Mouse (Mus musculus) midbrain, embryonic 12.5 days (tissue): Measurements from ENCODE around the gene Dnajb2. TPM values are rescaled to one million over a fixed set of nuclear protein-coding genes. Genes with fewer than 3 reads are reported as not detected.
"Not testable (repeated sequence)": the region's sequence is repeated elsewhere in the genome, so short reads cannot be mapped to it uniquely, and the experiment has no call there.

Experiments
- ATAC-seq: fragments of 200-750 bp; cut with Nextera tagmentation; 2 replicates; pipeline ENCODE4 v1.8.0; 2017; ENCODE audit warnings: low read depth, moderate TSS enrichment, moderate library complexity; ENCODE audit not compliant: low FRiP score
- H3K27ac ChIP-seq: fragments of 300-500 bp; sonication (generic); replicated peaks from 2 replicates; pipeline ENCODE4 v1.5.1; 2016; ENCODE audit warnings: mild to moderate bottlenecking
- H3K27me3 ChIP-seq: fragments of 300-500 bp; sonication (generic); 2 replicates; pipeline ENCODE4 v1.6.1; 2016; ENCODE audit warnings: mild to moderate bottlenecking
- H3K36me3 ChIP-seq: fragments of 300-500 bp; sonication (generic); 2 replicates; pipeline ENCODE4 v1.6.1; 2016
- H3K4me1 ChIP-seq: fragments of 300-500 bp; sonication (generic); 2 replicates; pipeline ENCODE4 v1.6.1; 2016
- H3K4me2 ChIP-seq: fragments of 300-500 bp; sonication (generic); replicated peaks from 2 replicates; pipeline ENCODE4 v1.6.1; 2016; ENCODE audit warnings: mild to moderate bottlenecking, moderate library complexity
- H3K4me3 ChIP-seq: fragments of 300-500 bp; sonication (generic); 2 replicates; pipeline ENCODE4 v1.5.1; 2016; ENCODE audit warnings: mild to moderate bottlenecking
- H3K9ac ChIP-seq: fragments of 300-500 bp; sonication (generic); replicated peaks from 2 replicates; pipeline ENCODE4 v1.6.1; 2016; ENCODE audit warnings: mild to moderate bottlenecking, moderate library complexity
- H3K9me3 ChIP-seq: fragments of 300-500 bp; sonication (generic); 2 replicates; pipeline ENCODE4 v1.6.1; 2016; ENCODE audit warnings: mild to moderate bottlenecking
- WGBS: fragments of 180-500 bp; shearing (Covaris S2); methylation state at CpG from one replicate; pipeline ENCODE4 v1.1.7; 2016; 5-methylcytosine and 5-hydroxymethylcytosine counted together
- polyA plus RNA-seq: library from polyadenylated mRNA; unstranded; fragments of >200 nt; fragmentation: Nextera tagmentation; extraction: Ambion mirVana; gene quantifications from 2 replicates; pipeline ENCODE4 v1.2.1, GENCODE M21; 2016

Dnajb2 gene
- polyA plus RNA-seq, 1 experiment from 2014 or later = 45.6 TPM

DNA sequence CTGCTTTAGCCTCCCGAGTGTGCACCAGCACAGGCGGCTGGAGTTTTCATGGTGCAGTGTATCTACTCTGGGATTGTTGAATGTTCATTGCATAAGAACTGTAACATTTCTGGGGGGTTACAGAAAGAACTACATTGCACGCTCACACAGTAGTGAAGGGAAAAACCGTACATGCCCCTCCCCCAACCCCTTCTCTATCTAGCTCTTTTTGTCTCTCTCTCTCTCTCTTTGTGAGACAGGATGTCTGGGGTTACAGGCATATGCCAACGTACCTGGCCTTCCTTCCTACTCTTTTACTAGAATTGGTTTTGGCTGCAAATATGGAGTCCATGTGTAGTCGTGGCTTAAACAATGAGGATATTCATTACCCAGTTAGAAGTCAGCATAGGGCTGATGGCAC, 13.3 kb upstream of the Dnajb2 start:
- Histone ChIP-seq H3K27me3 (peaks cover 73% of the 10 kb centered on the region), H3K4me1 (peaks cover 19% of the 10 kb centered on the region), H3K9me3 (no peaks in the 10 kb centered on the region), H3K4me3 (no peak overlapping the region), H3K4me2 (no peak overlapping the region), H3K36me3 (no peaks in the 10 kb centered on the region), H3K9ac (no peak overlapping the region), H3K27ac (no peak overlapping the region)
- no peak for ATAC-seq
- 90% methylated on average over 6 of the region's 6 CpGs for WGBS

DNA sequence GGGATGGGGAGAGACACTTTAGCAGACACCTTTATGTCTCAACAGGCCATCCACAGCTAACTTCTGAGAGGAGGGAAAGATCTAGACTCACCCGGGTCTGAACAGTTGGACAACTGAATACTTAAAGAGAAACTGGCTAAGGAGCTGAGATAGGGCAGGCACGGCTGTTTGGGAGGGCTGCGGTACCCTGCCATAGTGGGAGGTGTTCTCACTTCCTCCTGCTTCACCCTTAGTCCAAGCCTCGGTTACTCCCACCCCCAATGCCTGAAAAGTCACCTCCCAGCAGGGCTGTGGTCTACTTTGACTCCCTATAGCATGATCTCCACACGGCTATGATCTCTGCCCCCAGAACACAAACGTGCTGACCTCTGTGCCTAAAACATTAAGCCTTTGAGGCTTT, 12.7 kb upstream of the Dnajb2 start:
- no peaks in the 10 kb centered on the region for H3K9me3 ChIP-seq
- peaks cover 13% of the 10 kb centered on the region for H3K4me1 ChIP-seq
- no peak overlapping the region for H3K9ac ChIP-seq
- WGBS = 76% methylated on average over 6 of the region's 6 CpGs
- no peak overlapping the region for H3K4me2 ChIP-seq
- ATAC-seq = no peak
- H3K27ac ChIP-seq = no peak overlapping the region
- no peak overlapping the region for H3K4me3 ChIP-seq
- no peaks in the 10 kb centered on the region for H3K36me3 ChIP-seq
- H3K27me3 ChIP-seq = peaks cover 67% of the 10 kb centered on the region

DNA sequence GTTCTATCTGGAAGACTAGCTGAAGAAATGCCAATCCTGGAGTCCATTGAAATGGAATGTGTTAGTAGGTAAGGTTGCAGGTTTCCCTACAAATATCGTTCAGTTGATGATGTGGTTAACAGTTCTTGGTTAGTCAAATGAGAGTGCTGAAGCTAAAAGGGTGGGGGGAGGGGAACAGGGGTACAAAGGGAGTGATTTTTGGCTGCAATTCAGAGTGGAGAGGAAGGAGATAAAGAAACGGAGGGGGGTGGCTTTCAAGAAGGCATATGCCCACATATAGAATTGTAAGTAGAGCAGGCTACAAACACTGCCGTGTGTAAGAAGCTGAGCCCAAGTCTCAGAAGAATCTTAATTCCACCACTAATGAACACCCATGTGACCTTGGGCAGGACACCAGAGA, 10.7 kb upstream of the Dnajb2 start:
- no peak for ATAC-seq
- Histone ChIP-seq H3K9me3 (no peaks in the 10 kb centered on the region), H3K27ac (no peak overlapping the region), H3K9ac (no peak overlapping the region), H3K4me3 (no peak overlapping the region), H3K4me2 (no peak overlapping the region), H3K4me1 (no peaks in the 10 kb centered on the region), H3K27me3 (peaks cover 53% of the 10 kb centered on the region), H3K36me3 (no peaks in the 10 kb centered on the region)
- WGBS = 70% methylated on average over 3 of the region's 3 CpGs

DNA sequence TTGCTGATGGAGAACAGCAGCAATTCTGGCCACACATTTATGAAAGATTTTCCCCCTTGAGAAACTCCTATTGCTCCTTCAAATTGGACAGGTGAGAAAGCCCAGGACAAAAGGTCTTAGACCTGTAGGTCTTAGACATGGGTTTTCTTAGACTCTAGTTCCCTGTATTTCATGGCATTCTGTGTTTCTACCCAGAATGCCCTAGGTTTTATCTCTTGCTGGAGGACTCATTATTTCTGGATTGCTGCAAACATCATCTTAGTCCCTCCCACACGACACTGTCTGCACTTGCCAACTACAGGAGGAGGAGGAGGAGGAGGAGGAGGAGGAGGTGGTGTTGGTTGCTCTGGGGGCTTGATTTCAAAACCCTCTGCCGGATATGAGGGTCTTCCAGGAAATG, 10.1 kb upstream of the Dnajb2 start:
- no peaks in the 10 kb centered on the region for H3K36me3 ChIP-seq
- H3K4me2 ChIP-seq = no peak overlapping the region
- H3K4me3 ChIP-seq = no peak overlapping the region
- no peaks in the 10 kb centered on the region for H3K4me1 ChIP-seq
- 78% methylated on average over 2 of the region's 2 CpGs for WGBS
- no peak overlapping the region for H3K27ac ChIP-seq
- no peak overlapping the region for H3K9ac ChIP-seq
- H3K9me3 ChIP-seq = no peaks in the 10 kb centered on the region
- no peak for ATAC-seq
- peaks cover 47% of the 10 kb centered on the region for H3K27me3 ChIP-seq

DNA sequence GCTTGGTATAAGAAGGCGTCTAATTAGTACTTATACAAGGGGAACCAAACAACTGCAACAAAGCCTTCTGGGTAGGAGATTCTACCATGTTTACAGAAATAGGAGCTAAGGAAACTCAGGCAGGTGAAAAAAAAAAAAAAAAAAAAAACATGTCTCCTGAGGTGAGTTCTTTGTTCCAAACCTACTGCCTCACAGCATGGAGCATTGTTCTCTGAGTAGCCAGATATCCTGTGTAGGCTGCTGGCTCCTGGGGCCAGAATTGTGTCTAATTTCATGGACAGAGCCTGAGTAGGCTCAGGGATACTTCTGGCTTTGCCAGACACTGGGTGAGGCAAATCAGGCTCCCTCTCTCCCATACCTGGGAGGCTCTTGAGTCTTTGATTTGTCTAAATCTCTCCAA, 8.6 kb upstream of the Dnajb2 start:
- Histone ChIP-seq H3K36me3 (no peaks in the 10 kb centered on the region), H3K27me3 (peaks cover 37% of the 10 kb centered on the region), H3K4me1 (no peaks in the 10 kb centered on the region), H3K9ac (no peak overlapping the region), H3K9me3 (no peaks in the 10 kb centered on the region), H3K27ac (no peak overlapping the region), H3K4me2 (no peak overlapping the region), H3K4me3 (no peak overlapping the region)
- no peak for ATAC-seq
- WGBS = 83% methylated on average over 1 of the region's 1 CpGs

DNA sequence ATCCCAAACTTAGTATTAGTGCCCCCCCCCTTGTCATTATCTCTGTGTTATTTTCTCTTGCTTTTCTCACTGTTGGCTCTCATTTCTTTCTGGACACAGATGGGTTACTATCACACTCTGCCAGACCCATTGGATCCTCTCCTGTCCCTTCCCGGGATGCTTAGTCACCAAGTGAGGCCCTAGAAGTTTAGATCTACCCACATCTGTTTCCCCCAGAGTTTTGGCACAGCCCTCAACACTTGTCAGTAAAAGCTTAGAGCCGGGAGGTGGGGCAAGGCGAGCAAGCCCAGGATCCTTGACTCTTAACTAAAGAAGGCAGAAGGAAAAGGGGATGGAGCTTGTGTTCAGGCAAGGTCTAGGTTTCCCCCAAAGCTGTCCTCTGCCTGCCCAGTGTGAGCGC, 7.0 kb upstream of the Dnajb2 start:
- Histone ChIP-seq H3K4me3 (no peak overlapping the region), H3K9ac (no peak overlapping the region), H3K27me3 (peaks cover 28% of the 10 kb centered on the region), H3K4me1 (no peaks in the 10 kb centered on the region), H3K27ac (no peak overlapping the region), H3K36me3 (no peaks in the 10 kb centered on the region), H3K9me3 (no peaks in the 10 kb centered on the region), H3K4me2 (no peak overlapping the region)
- no peak for ATAC-seq
- WGBS = 73% methylated on average over 4 of the region's 4 CpGs

DNA sequence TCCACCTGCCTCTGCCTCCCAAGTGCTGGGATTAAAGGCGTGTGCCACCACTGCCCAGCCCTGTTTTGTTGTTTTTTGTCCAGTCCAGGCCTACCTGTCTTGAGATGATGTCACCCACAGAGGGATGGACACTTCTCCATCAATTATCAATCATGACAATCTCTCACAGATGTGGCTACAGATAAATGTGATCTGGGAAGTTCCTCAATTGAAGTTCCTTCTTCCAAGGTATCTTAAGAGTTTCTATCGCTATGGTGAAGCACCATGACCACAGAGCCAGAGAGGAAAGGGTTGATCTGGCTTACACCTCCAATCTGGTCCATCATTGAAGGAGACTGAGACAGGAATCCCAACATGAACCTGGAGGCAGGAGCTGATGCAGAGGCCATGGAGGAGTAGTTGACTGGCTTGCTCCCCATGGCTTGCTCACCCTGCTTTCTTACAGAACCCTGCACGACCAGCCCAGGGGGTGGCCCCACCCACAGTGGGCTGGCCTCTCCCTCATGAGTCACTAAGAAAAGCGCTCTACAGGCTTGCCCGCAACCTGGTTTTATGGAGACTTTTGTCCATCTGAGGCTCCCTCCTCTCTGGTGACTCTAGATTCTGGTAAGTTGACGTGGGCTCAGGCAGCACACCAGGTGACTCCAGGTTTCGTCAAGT, 5.7 kb upstream of the Dnajb2 start:
- no peak overlapping the region for H3K27ac ChIP-seq
- no peak overlapping the region for H3K4me2 ChIP-seq
- ATAC-seq = no peak
- H3K9me3 ChIP-seq = no peaks in the 10 kb centered on the region
- 77% methylated on average over 7 of the region's 7 CpGs for WGBS
- H3K36me3 ChIP-seq = no peaks in the 10 kb centered on the region
- no peak overlapping the region for H3K9ac ChIP-seq
- H3K4me1 ChIP-seq = 0 out of 2 replicates have a peak, but pooled peaks cover 4% of the 10 kb centered on the region
- H3K4me3 ChIP-seq = no peak overlapping the region
- peaks cover 35% of the 10 kb centered on the region for H3K27me3 ChIP-seq

DNA sequence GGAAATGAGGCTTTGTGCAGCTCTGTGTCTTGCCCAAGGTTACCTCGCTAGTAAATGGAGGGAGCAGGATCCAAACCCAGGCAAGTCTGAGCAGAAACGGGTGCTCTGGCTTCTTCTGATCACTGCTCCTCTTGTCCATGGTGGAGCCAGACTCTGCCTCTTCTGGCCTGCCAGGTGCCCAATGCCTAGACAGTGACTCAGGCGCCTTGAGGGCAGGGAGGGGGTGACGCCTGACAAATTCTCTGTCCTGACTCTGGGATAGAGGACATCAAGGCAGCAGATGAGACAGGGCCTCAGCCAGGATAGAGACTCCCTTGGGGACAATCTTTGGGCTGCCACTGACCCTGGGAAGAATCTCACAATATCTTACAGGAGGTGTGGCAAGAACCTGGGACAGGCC, 5.0 kb upstream of the Dnajb2 start:
- Histone ChIP-seq H3K4me3 (no peak overlapping the region), H3K4me2 (no peak overlapping the region), H3K27ac (no peak overlapping the region), H3K9me3 (no peaks in the 10 kb centered on the region), H3K9ac (no peak overlapping the region), H3K27me3 (peaks cover 30% of the 10 kb centered on the region), H3K36me3 (no peaks in the 10 kb centered on the region), H3K4me1 (peaks cover 10% of the 10 kb centered on the region; the same call in 1 of the 2 replicates)
- 80% methylated on average over 4 of the region's 4 CpGs for WGBS
- ATAC-seq = no peak

DNA sequence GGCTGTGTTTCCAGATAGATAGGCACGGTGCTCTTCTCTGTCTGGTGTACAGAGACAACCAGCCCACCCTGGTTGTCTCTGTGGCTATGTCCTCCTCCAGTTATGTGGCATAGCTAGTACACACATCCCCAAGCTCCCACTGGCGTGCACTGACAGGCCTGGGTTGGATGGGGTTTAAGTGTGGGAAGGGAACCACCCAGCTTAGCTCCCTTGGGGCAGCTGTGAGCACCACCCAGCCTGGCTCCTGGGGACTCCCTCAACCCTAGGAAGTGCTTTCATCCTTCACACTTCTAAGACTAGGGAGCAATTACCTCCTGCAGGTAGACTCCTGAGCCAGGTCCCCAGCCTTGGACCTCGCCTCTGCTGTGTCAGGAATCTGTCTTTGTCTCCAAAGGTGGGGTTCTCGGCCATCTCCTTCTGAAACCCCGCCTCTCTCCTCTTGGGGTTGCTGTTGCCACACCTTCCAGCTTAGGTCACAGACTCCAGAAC, 4.5 kb upstream of the Dnajb2 start, which contains the start of gene A630095N17Rik:
TSS of gene A630095N17Rik (minus strand) at position 439 of the 489 bp plus-strand sequence.
- Histone ChIP-seq H3K36me3 (no peaks in the 10 kb centered on the region), H3K4me1 (peaks cover 10% of the 10 kb centered on the region; the same call in 1 of the 2 replicates), H3K9ac (no peak within 1 kb of the TSS), H3K4me3 (no peak within 1 kb of the TSS), H3K4me2 (no peak within 1 kb of the TSS), H3K27ac (no peak within 1 kb of the TSS), H3K27me3 (peaks cover 25% of the 10 kb centered on the region), H3K9me3 (no peaks in the 10 kb centered on the region)
- WGBS = 85% methylated on average over 5 of the region's 5 CpGs
- ATAC-seq = no peak

DNA sequence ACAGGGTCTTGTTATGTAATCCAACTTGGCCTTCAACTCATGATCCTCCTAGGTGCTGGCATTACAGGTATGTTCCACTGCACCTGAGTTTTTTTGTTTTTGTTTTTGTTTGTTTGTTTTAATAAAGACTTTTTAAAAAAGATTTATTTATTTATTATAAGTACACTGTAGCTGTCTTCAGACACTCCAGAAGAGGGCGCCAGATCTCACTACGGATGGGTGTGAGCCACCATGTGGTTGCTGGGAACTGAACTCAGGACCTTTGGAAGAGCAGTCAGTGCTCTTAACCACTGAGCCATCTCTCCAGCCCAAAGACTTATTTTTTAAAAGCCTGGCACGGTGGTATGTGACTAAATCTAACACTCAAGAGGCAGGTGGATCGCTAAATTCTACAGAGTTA, 3.7 kb upstream of the Dnajb2 start:
- Histone ChIP-seq H3K4me1 (peaks cover 18% of the 10 kb centered on the region; the same call in 1 of the 2 replicates), H3K27me3 (peaks cover 18% of the 10 kb centered on the region; the same call in 1 of the 2 replicates)
- not testable (repeated sequence) for H3K9ac ChIP-seq, H3K36me3 ChIP-seq, H3K27ac ChIP-seq, H3K4me2 ChIP-seq, ATAC-seq, H3K9me3 ChIP-seq, H3K4me3 ChIP-seq
- 66% methylated on average over 4 of the region's 4 CpGs for WGBS

DNA sequence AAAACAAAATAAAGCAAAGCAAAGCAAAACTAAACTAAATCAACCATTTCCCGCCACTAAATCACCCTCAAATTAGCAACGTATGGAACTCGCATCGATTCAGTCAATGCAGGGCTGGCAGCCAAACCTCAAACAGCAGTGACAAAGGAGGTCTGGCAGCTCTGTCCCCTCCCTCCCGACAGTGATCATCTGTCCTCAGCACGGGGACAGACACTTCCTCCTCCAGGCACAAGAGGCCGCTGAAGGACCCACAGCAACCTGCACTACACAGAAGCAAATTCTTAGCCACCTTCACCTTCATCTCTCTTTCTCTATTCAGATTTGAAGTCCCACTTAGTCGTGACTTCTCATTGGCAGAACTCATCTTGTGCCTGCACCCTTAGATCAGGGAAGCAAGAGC, 1.6 kb upstream of the Dnajb2 start:
- peaks cover 14% of the 10 kb centered on the region; the same call in 1 of the 2 replicates for H3K27me3 ChIP-seq
- H3K27ac ChIP-seq = no peak overlapping the region
- 2% methylated on average over 8 of the region's 8 CpGs for WGBS
- no peak overlapping the region for H3K4me3 ChIP-seq
- 0 out of 2 replicates have a peak, but pooled peaks cover 2% of the 10 kb centered on the region for H3K36me3 ChIP-seq
- 0 out of 2 replicates have a peak, but pooled peaks have one; percentile 39 for ATAC-seq
- peaks cover 19% of the 10 kb centered on the region; the same call in 1 of the 2 replicates for H3K4me1 ChIP-seq
- H3K9ac ChIP-seq = no peak overlapping the region
- H3K4me2 ChIP-seq = no peak overlapping the region
- no peaks in the 10 kb centered on the region for H3K9me3 ChIP-seq

DNA sequence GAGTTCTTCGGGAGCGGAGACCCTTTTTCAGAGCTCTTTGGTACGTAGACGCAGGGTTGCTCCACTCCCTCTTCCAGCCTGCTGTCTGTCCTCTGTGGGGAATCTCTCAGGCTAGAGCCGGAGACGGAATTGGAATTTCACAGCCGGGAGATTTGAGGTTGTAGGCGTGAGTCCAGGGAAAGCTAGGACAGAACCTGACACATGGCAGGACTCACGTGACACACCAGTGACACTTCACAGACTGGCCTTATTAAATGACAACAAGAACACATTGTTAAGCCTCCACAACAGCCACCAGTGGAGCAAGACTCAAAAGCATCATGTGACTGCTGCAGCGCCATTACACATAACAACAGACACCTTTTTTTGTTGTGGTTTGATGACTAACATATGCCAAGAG, 3.4 kb downstream of the Dnajb2 start:
- Histone ChIP-seq H3K4me3 (no peak overlapping the region), H3K36me3 (peaks cover 21% of the 10 kb centered on the region), H3K4me1 (peaks cover 19% of the 10 kb centered on the region; the same call in 1 of the 2 replicates), H3K27ac (no peak overlapping the region), H3K4me2 (no peak overlapping the region), H3K9ac (no peak overlapping the region), H3K9me3 (no peaks in the 10 kb centered on the region), H3K27me3 (0 out of 2 replicates have a peak, but pooled peaks cover 8% of the 10 kb centered on the region)
- no peak for ATAC-seq
- 88% methylated on average over 10 of the region's 10 CpGs for WGBS
